Mouse (Mus musculus) ES-E14 (cell line): ENCODE data around the gene Gm10282.

Experiments used
- CHD2 ChIP-seq: IDR thresholded peaks from 2 replicates; pipeline ENCODE4 v1.6.1; 2014; ENCODE audit warnings: mild to moderate bottlenecking, low read depth, low read length, inconsistent platforms
- ZC3H11A ChIP-seq: IDR thresholded peaks from 2 replicates; pipeline ENCODE4 v1.6.1; 2012; ENCODE audit warnings: low read depth, mild to moderate bottlenecking, inconsistent platforms, low read length, borderline replicate concordance

DNA sequence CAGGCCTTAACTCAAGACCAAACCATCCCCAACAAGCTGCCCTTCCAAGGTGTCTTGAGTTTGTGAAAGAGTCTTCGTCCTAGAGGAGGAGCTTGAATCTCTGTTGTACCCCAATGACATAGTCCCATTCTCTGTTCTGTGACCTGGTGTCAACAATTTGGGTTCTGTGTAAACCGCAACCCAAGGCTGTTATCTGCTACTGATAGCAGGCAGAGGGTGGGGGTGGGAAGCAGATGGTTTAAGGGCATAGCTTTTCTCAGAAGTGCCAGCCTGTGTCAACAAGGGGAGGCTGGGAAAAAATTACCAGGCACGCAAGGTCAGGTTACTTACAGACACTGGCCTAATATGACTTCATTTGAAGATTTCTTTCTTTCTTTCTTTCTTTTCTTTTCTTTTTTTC is 27.8 kb downstream of the Gm10282 start:
- TF ChIP-seq CHD2 (no peak), ZC3H11A (no peak)
